ENCODE assay signal across 20 mouse cellular contexts in the genomic region with DNA sequence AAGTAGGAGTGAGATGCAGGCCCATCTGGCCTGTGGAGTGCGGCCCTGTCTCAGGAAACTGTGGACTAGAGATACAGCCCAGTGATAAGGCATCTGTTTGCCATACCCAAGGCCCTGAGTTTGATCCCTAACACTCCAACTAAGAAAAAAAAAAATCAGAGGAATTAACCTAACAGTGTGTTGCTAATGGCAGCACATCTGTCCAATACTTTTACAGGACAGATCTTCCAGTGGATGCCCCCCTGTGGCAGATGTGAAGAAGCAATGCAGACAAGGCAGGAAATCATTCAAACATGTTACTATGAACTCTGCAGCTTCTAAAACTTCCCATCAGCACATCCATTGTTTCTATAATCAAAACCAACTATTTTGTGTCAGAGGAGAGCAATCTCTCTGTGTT. TPM values are rescaled to one million over a fixed set of nuclear protein-coding genes. Genes with fewer than 3 reads are reported as not detected.
DNase-seq lines count a peak whose midpoint lies in the region; ATAC-seq and TF ChIP-seq lines count a peak whose summit lies in the region.
"Had no signal": no experiment of that assay in that cellular context is flagged by ENCODE, and none has a peak within 500 bp of the region (broad histone marks: within the 10 kb centered on the region; RNA-seq: fewer than 3 reads in every experiment).

No protein-coding gene starts in this region.

- H3K27me3 ChIP-seq in liver, postnatal 0 days (ENCODE audit: insufficient read depth, low read length) = no peaks in the 10 kb centered on the region
- no peaks in the 10 kb centered on the region for H3K27me3 ChIP-seq in liver, embryonic 11.5 days (replicated peaks; ENCODE audit: control insufficient read depth, insufficient read depth, low read length)
- H3K27me3 ChIP-seq in stomach, postnatal 0 days (ENCODE audit: control insufficient read depth, insufficient read depth, low read length) = no peaks in the 10 kb centered on the region
- H3K27me3 ChIP-seq: heart, embryonic 13.5 days; liver, embryonic 13.5 days had no signal

- peak; percentile 57 for TF ChIP-seq CTCF in liver, postnatal 0 days (IDR thresholded peaks at IDR 0.05; ENCODE audit: low read depth)
- TF ChIP-seq CTCF in stomach, postnatal 0 days (IDR thresholded peaks at IDR 0.05; ENCODE audit: low read depth) = peak; percentile 53

- no peak for TF ChIP-seq EP300 in liver, postnatal 0 days (IDR thresholded peaks at IDR 0.05; ENCODE audit: low read depth)
- TF ChIP-seq EP300 in stomach, postnatal 0 days (optimal IDR thresholded peaks at IDR 0.05) = no peak

- no peak overlapping the region for H3K27ac ChIP-seq in liver, postnatal 0 days (ENCODE audit: low read depth)
- no peak overlapping the region for H3K27ac ChIP-seq in liver, embryonic 11.5 days (ENCODE audit: low read depth, low read length)
- H3K27ac ChIP-seq in stomach, postnatal 0 days (replicated peaks) = no peak overlapping the region
- H3K27ac ChIP-seq: embryonic facial prominence, embryonic 12.5 days; heart, embryonic 13.5 days; left cerebral cortex, adult 2 months; liver, embryonic 13.5 days had no signal

- no peaks in the 10 kb centered on the region for H3K4me1 ChIP-seq in liver, postnatal 0 days (ENCODE audit: insufficient read depth)
- H3K4me1 ChIP-seq in liver, embryonic 11.5 days (replicated peaks; ENCODE audit: control insufficient read depth, insufficient read depth, low read length) = no peaks in the 10 kb centered on the region
- H3K4me1 ChIP-seq in stomach, postnatal 0 days (replicated peaks; ENCODE audit: control insufficient read depth, insufficient read depth) = no peaks in the 10 kb centered on the region
- H3K4me1 ChIP-seq: embryonic facial prominence, embryonic 12.5 days; heart, embryonic 13.5 days; liver, embryonic 13.5 days had no signal

- no peak overlapping the region for H3K9ac ChIP-seq in liver, postnatal 0 days (replicated peaks)
- H3K9ac ChIP-seq in liver, embryonic 11.5 days (ENCODE audit: low read depth, low read length) = no peak overlapping the region
- H3K9ac ChIP-seq in stomach, postnatal 0 days (ENCODE audit: low read length) = no peak overlapping the region
- H3K9ac ChIP-seq: embryonic facial prominence, embryonic 12.5 days; heart, embryonic 13.5 days; liver, embryonic 13.5 days had no signal

- intact Hi-C loops in left cerebral cortex, postnatal 10 days (cut with DNase I) = no loop called here

- peak; percentile 74 for DNase-seq in heart, adult 11 months
- DNase-seq in heart, postnatal 4 days = no peak
- no peak for DNase-seq in liver, postnatal 0 days
- no peak for DNase-seq in liver, embryonic 11.5 days (ENCODE audit: low spot score)
- DNase-seq in NIH3T3 (ENCODE audit: low read depth) = peak; percentile 48
- DNase-seq in stomach, postnatal 0 days (ENCODE audit: low spot score) = no peak
- DNase-seq in left cerebral cortex, postnatal 10 days (ENCODE audit: extremely low spot score in 1 of 2, low spot score in 2 of 2) = no peak
- DNase-seq: adrenal gland, adult 8-10 months; B cell, adult 2 months; cerebellum, adult 8-10 months; kidney, adult 2 months; kidney, postnatal 14 days; liver, embryonic 13.5 days; lung, postnatal 10 days; retina, postnatal 1 day; thymus, postnatal 25 days had no signal

- no peaks in the 10 kb centered on the region for H3K9me3 ChIP-seq in liver, postnatal 0 days (ENCODE audit: low read length)
- no peaks in the 10 kb centered on the region for H3K9me3 ChIP-seq in liver, embryonic 11.5 days (ENCODE audit: control insufficient read depth, low read length)
- H3K9me3 ChIP-seq in stomach, postnatal 0 days (ENCODE audit: control insufficient read depth, low read length) = no peaks in the 10 kb centered on the region
- H3K9me3 ChIP-seq: embryonic facial prominence, embryonic 12.5 days; liver, embryonic 13.5 days had no signal

- ATAC-seq in liver, postnatal 0 days = no peak
- no peak for ATAC-seq in liver, embryonic 11.5 days (replicated peaks; ENCODE audit: low FRiP score)
- no peak for ATAC-seq in stomach, postnatal 0 days (ENCODE audit: low FRiP score, low TSS enrichment)
- ATAC-seq: forebrain, embryonic 16.5 days had no signal

- WGBS in liver, postnatal 0 days (ENCODE audit: insufficient replicate concordance) = 70% methylated on average over 1 of the region's 1 CpGs
- 74% methylated on average over 1 of the region's 1 CpGs for WGBS in liver, embryonic 11.5 days
- WGBS in stomach, postnatal 0 days = 81% methylated on average over 1 of the region's 1 CpGs

- H3K36me3 ChIP-seq in liver, postnatal 0 days (replicated peaks; ENCODE audit: insufficient read depth, low read length) = no peaks in the 10 kb centered on the region
- H3K36me3 ChIP-seq in liver, embryonic 11.5 days (ENCODE audit: control insufficient read depth, insufficient read depth, low read length) = no peaks in the 10 kb centered on the region
- H3K36me3 ChIP-seq in stomach, postnatal 0 days (ENCODE audit: control insufficient read depth, insufficient read depth, low read length) = no peaks in the 10 kb centered on the region
- H3K36me3 ChIP-seq: embryonic facial prominence, embryonic 12.5 days; heart, embryonic 13.5 days; liver, embryonic 13.5 days had no signal

- H3K4me2 ChIP-seq in liver, postnatal 0 days (ENCODE audit: low read depth, low read length) = no peak overlapping the region
- no peak overlapping the region for H3K4me2 ChIP-seq in liver, embryonic 11.5 days
- no peak overlapping the region for H3K4me2 ChIP-seq in stomach, postnatal 0 days (replicated peaks; ENCODE audit: low read depth)
- H3K4me2 ChIP-seq: embryonic facial prominence, embryonic 12.5 days; heart, embryonic 13.5 days; liver, embryonic 13.5 days had no signal

- H3K4me3 ChIP-seq in liver, postnatal 0 days (ENCODE audit: low read depth, low read length) = no peak overlapping the region
- no peak overlapping the region for H3K4me3 ChIP-seq in liver, embryonic 11.5 days (ENCODE audit: low read depth, low read length)
- H3K4me3 ChIP-seq in stomach, postnatal 0 days (ENCODE audit: low read depth, low read length) = no peak overlapping the region
- H3K4me3 ChIP-seq: embryonic facial prominence, embryonic 12.5 days; heart, embryonic 13.5 days; left cerebral cortex, adult 2 months; liver, embryonic 13.5 days had no signal

RNA-seq across cellular contexts. Expression of gene Hlx, which starts 33.1 kb away (rescaled TPM):
- 10 to 100 TPM; 13.7 to 20.6 TPM for total RNA-seq in heart, postnatal 4 days (2021)
- polyA plus RNA-seq in liver, postnatal 0 days (2015; fragmentation: Nextera tagmentation; extraction: Ambion mirVana) = 8.3 and 9.7 TPM in 2 replicates
- polyA plus RNA-seq in liver, embryonic 11.5 days (2014; fragmentation: Nextera tagmentation; extraction: Ambion mirVana) = 42.3 and 46.9 TPM in 2 replicates
- 5.4 and 6.9 TPM in 2 replicates for polyA plus RNA-seq in stomach, postnatal 0 days (2015; fragmentation: Nextera tagmentation; extraction: Ambion mirVana)
- 1 to 10 TPM; 1.2 to 1.6 TPM for total RNA-seq in left cerebral cortex, postnatal 10 days (2021)

Comparison
In these comparisons a context has a peak if more than half of its experiments do, and no peak if none do; other contexts are left out.
1. DNase-seq: peak in heart, adult 11 months (single experiment) and NIH3T3 (single experiment); none in heart, postnatal 4 days (single experiment), liver, postnatal 0 days (single experiment), liver, embryonic 11.5 days (single experiment), stomach, postnatal 0 days (single experiment) and left cerebral cortex, postnatal 10 days (0 of 2).